Mouse (Mus musculus) megakaryocyte, embryonic 14.5 days (primary cell): ENCODE data around the gene Kcnq2. TPM values are rescaled to one million over a fixed set of nuclear protein-coding genes. Genes with fewer than 3 reads are reported as not detected.

Experiments used
- H3K27me3 ChIP-seq: replicated peaks from 2 replicates; pipeline ENCODE3; 2012; ENCODE audit warnings: inconsistent platforms
- H3K36me3 ChIP-seq: replicated peaks from 2 replicates; pipeline ENCODE3; 2012; ENCODE audit warnings: low read length, inconsistent platforms, mixed read lengths
- H3K4me1 ChIP-seq: 2 replicates; pipeline ENCODE4 v1.6.1; 2012; ENCODE audit warnings: inconsistent platforms
- H3K4me3 ChIP-seq: replicated peaks from 2 replicates; pipeline ENCODE3; 2012; ENCODE audit warnings: moderate library complexity, mild to moderate bottlenecking, inconsistent platforms
- H3K9me3 ChIP-seq: 2 replicates; pipeline ENCODE4 v1.6.1; 2012; ENCODE audit warnings: inconsistent platforms
- FLI1 ChIP-seq: IDR thresholded peaks from 2 replicates; pipeline ENCODE4 v1.6.1; 2012; ENCODE audit warnings: low read length, inconsistent platforms, mixed read lengths
- GATA1 ChIP-seq: IDR thresholded peaks from 3 replicates; pipeline ENCODE4 v1.6.1; 2012; ENCODE audit warnings: mixed read lengths, low read length, inconsistent platforms, borderline replicate concordance
- polyA plus RNA-seq: library from polyadenylated mRNA; stranded (reverse); fragments of >175 nt; gene quantifications from 2 replicates; pipeline ENCODE4 v1.2.3, GENCODE M21; 2012; ENCODE audit warnings: low replicate concordance; ENCODE audit not compliant: insufficient read depth

Kcnq2 gene
- polyA plus RNA-seq = not detected in 2 replicates

DNA sequence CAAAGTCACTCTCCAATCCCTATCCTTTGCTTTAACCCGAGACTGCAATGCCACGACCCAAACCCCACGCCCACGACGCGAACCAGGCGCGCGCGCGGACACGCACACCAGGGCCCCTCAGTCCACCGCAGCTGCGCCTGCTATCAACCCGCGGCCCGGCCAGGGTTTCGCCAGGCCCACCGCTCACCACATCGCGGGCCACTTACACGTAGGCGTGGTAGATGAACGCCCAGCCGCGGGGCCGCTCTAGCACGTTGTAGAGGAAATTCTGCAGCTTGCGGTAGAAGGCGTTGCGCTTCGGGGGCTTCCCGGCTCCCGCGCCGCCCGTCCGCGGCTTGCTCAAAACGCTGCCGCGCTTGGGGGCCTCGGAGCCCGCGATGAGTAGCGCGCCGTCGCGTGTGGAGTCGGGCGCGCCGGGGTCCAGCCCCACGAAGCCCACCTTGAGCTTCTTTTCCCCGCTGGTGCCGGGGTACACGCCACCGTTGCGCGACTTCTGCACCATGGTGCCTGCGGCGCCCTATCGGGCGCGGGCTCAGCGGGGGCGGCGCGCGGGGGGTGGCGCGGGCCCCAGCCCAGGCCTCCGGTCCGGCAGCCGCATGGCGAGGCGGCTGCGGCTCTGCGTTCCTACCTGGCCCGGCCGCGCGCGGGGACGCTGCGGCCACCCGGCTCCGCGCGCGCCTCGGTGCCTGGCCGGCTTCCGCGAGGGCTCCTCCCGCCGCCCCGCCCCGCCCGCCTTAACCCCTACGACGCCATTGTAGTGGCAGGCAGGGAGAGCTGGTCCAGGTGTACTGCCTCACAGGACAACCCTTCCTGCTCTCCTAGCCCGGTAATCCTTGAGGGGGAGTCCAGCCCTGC is at the start of gene Kcnq2:
Gene Kcnq2, minus strand, starts transcription at position 710 of the 855 bp plus-strand sequence.
- peaks cover 3% of the 10 kb centered on the region; the same call in 1 of the 2 replicates for H3K9me3 ChIP-seq
- no peaks in the 10 kb centered on the region for H3K36me3 ChIP-seq
- H3K27me3 ChIP-seq = peaks cover 81% of the 10 kb centered on the region
- H3K4me3 ChIP-seq = no peak within 1 kb of the TSS
- H3K4me1 ChIP-seq = no peaks in the 10 kb centered on the region
- TF ChIP-seq GATA1 = no peak
- no peak for TF ChIP-seq FLI1

GRCm38 (mm10) chr2:181180898-181181297 is 45.8 kb upstream of the Kcnq2 start:
- H3K27me3 ChIP-seq = peaks cover 54% of the 10 kb centered on the region
- TF ChIP-seq FLI1 (no peak), GATA1 (no peak)
- no peaks in the 10 kb centered on the region for H3K36me3 ChIP-seq
- H3K9me3 ChIP-seq = no peaks in the 10 kb centered on the region
- H3K4me1 ChIP-seq = no peaks in the 10 kb centered on the region; the same call in 1 of the 2 replicates
- H3K4me3 ChIP-seq = no peak overlapping the region

DNA sequence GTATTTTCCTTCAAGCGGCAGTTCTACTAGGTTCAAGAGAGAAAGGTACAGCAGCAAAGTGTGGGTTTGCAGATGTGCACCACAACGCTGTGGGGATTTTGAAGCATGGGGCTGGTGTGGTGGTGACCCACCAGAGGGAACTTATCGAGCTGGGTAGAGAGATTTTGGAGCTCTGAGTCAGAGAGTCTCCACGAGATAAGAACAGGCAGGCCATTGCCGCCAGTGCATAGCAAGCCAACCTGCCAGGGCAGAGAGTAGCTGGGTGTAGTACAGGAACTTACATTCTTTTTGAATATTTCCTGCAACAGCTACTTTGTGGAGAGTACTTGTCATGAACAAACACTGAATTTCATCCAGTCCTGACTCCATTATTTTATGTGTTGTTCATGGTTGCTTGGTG is 43.4 kb upstream of the Kcnq2 start:
- H3K9me3 ChIP-seq = no peaks in the 10 kb centered on the region
- H3K4me1 ChIP-seq = no peaks in the 10 kb centered on the region
- no peak overlapping the region for H3K4me3 ChIP-seq
- TF ChIP-seq GATA1 = no peak
- TF ChIP-seq FLI1 = no peak
- H3K36me3 ChIP-seq = no peaks in the 10 kb centered on the region
- peaks cover 35% of the 10 kb centered on the region for H3K27me3 ChIP-seq

DNA sequence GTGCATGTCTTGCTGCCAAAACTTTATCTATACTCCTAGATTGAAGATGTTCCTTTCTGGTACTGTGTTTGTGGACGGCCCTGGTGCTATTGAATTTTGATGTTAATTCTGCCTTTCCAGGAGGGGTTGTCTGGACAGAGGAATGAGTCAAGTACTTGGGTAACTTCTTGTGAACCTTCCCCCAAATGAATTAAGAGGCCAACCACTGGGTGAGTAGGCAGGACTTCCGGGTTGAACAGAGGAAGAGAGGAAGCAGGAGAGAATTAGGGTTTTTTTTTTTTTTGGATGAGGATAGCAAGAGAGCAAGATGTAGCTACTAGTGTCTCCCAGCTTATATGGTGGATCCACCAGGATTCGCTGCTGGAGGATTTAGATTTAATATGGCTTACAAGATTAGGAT is 42.9 kb upstream of the Kcnq2 start:
- H3K27me3 ChIP-seq = peaks cover 33% of the 10 kb centered on the region
- H3K9me3 ChIP-seq = no peaks in the 10 kb centered on the region
- H3K4me3 ChIP-seq = no peak overlapping the region
- no peaks in the 10 kb centered on the region for H3K4me1 ChIP-seq
- H3K36me3 ChIP-seq = no peaks in the 10 kb centered on the region
- TF ChIP-seq FLI1 (no peak), GATA1 (no peak)

- H3K4me1 ChIP-seq = no peaks in the 10 kb centered on the region
- H3K9me3 ChIP-seq = peaks cover 2% of the 10 kb centered on the region; the same call in 1 of the 2 replicates
- H3K27me3 ChIP-seq = peaks cover 16% of the 10 kb centered on the region
- no peak overlapping the region for H3K4me3 ChIP-seq
- H3K36me3 ChIP-seq = no peaks in the 10 kb centered on the region
- TF ChIP-seq GATA1 = no peak
- TF ChIP-seq FLI1 = no peak
Observed at GRCm38 (mm10) chr2:181174646-181175045, 39.5 kb upstream of the Kcnq2 start.

DNA sequence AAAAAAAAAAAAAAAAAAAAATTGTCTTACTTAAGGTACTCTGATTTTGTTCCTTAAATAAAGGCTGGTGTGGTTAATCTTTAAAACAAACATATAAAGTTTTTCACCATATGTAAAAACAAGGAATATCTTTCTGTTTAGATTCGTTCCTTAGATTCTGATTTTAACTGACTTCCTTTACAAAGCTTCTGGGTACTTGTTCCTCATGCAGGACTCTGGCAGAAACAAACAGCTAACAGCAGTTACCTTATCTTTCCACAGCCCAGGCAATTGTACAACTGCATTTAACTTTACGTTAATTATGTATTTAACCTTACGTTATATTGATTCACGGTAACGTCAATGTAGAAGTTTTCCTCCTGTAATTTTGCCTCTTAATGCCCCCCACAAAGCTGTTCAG is 31.4 kb upstream of the Kcnq2 start:
- TF ChIP-seq FLI1 (no peak), GATA1 (no peak)
- Histone ChIP-seq H3K4me1 (no peaks in the 10 kb centered on the region), H3K36me3 (no peaks in the 10 kb centered on the region), H3K4me3 (no peak overlapping the region), H3K9me3 (peaks cover 18% of the 10 kb centered on the region; the same call in 1 of the 2 replicates), H3K27me3 (peaks cover 36% of the 10 kb centered on the region)

DNA sequence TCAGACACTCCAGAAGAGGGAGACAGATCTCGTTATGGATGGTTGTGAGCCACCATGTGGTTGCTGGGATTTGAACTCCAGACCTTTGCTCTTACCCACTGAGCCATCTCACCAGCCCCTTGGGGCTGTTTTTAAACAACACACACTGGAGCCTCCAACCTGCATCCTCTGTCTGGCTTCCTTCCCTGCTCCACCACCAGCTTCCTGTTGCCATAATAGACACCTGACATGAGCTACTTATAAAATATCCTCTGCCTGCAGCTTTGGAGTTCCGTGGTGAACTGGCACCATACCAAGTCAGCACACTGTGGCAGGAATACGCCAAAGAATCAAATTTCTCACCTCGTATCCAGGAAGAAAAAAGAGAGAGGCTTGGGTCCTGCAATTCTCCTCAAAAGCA is 25.7 kb upstream of the Kcnq2 start:
- Histone ChIP-seq H3K9me3 (peaks cover 5% of the 10 kb centered on the region; the same call in 1 of the 2 replicates), H3K4me1 (peaks cover 29% of the 10 kb centered on the region), H3K27me3 (peaks cover 64% of the 10 kb centered on the region), H3K36me3 (no peaks in the 10 kb centered on the region), H3K4me3 (no peak overlapping the region)
- TF ChIP-seq GATA1 (no peak), FLI1 (no peak)

- H3K4me3 ChIP-seq = no peak overlapping the region
- peaks cover 5% of the 10 kb centered on the region; the same call in 1 of the 2 replicates for H3K9me3 ChIP-seq
- TF ChIP-seq GATA1 = no peak
- no peak for TF ChIP-seq FLI1
- peaks cover 68% of the 10 kb centered on the region for H3K27me3 ChIP-seq
- H3K4me1 ChIP-seq = peaks cover 29% of the 10 kb centered on the region
- no peaks in the 10 kb centered on the region for H3K36me3 ChIP-seq
Observed at GRCm38 (mm10) chr2:181159771-181160170, 24.7 kb upstream of the Kcnq2 start.

DNA sequence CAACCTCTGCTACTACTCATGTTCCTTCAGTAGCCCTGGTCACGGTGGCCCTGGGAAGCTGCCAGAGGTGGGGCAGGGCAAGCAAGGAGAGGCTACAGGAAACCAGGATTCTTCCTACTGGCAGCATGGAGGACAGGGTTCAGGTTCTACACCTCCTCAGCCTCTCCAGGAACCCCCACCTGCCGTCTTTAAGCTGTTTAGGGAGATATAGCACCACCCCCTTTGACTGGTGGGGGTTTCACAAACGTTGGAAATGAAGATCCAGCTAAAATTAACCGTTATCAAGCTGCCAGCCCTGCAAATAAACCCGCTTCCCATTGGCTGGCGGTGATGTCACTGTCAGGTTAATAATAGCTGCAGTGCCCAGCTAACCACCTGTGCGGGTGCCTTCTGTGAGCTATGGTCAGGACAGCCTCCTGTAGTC is 24.0 kb upstream of the Kcnq2 start:
- peaks cover 29% of the 10 kb centered on the region for H3K4me1 ChIP-seq
- H3K36me3 ChIP-seq = no peaks in the 10 kb centered on the region
- TF ChIP-seq FLI1 (no peak), GATA1 (no peak)
- H3K27me3 ChIP-seq = peaks cover 73% of the 10 kb centered on the region
- peaks cover 5% of the 10 kb centered on the region; the same call in 1 of the 2 replicates for H3K9me3 ChIP-seq
- no peak overlapping the region for H3K4me3 ChIP-seq

DNA sequence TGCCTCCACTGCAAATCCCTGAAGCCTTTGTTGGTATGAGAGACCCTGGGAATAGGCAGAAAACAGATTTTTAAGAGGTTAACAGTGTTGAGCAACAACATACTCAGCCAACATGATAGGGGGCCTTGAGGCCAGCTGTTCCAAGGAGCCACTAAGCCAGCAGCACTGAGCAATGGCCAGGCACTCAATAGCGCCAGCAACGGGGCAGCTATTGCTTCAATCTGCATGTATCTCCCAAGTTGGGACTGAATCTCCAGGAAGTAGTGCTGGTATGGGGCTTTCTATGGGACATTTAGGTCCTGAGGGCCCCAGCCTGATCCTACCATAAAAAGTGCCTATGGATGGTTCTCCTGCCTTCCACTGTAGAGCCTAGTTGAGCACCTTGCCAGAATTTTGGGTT is 23.4 kb upstream of the Kcnq2 start:
- Histone ChIP-seq H3K4me3 (no peak overlapping the region), H3K4me1 (peaks cover 29% of the 10 kb centered on the region), H3K9me3 (peaks cover 2% of the 10 kb centered on the region; the same call in 1 of the 2 replicates), H3K36me3 (no peaks in the 10 kb centered on the region), H3K27me3 (peaks cover 76% of the 10 kb centered on the region)
- TF ChIP-seq GATA1 = no peak
- no peak for TF ChIP-seq FLI1
